Mouse (Mus musculus) kidney, postnatal 25 days (tissue): ENCODE measurements around the gene Flvcr2.
A peak's percentile ranks its signal among the peaks of the same experiment; 100 is the strongest.

Experiments
- DNase-seq, 2 experiments: peaks; one replicate each; pipeline ENCODE4 v3.0.0; 2021; ENCODE audit warnings: mixed read lengths in 2 of 2

The Flvcr2 gene

GRCm38 (mm10) chr12:85736203-85736602 is 10.1 kb upstream of the Flvcr2 start:
- peak; percentile 70 to 72 for DNase-seq

GRCm38 (mm10) chr12:85736960-85737359 is 9.4 kb upstream of the Flvcr2 start:
- DNase-seq: no peak

- no peak for DNase-seq
Measured at GRCm38 (mm10) chr12:85746696-85747219, 419 bp downstream of the Flvcr2 start.

GRCm38 (mm10) chr12:85747343-85747742 is 1.0 kb downstream of the Flvcr2 start:
- peak in 1 of 2 experiments; percentile 51 for DNase-seq

GRCm38 (mm10) chr12:85749861-85750260 is 3.5 kb downstream of the Flvcr2 start:
- DNase-seq: peak; percentile 66 to 83

- peak; percentile 25 to 43 for DNase-seq
Measured at GRCm38 (mm10) chr12:85752116-85752515, 5.8 kb downstream of the Flvcr2 start.

- DNase-seq: no peak
Measured at GRCm38 (mm10) chr12:85753223-85753622, 6.9 kb downstream of the Flvcr2 start.

- DNase-seq: peak in 1 of 2 experiments; percentile 29
Measured at GRCm38 (mm10) chr12:85754611-85755265, 8.4 kb downstream of the Flvcr2 start.

GRCm38 (mm10) chr12:85756455-85756854 is 10.1 kb downstream of the Flvcr2 start:
- DNase-seq: peak in 1 of 2 experiments; percentile 30

GRCm38 (mm10) chr12:85757074-85757473 is 10.7 kb downstream of the Flvcr2 start:
- DNase-seq: peak in 1 of 2 experiments; percentile 37

- peak; percentile 55 to 81 for DNase-seq
Measured at GRCm38 (mm10) chr12:85758741-85759140, 12.4 kb downstream of the Flvcr2 start.

GRCm38 (mm10) chr12:85761471-85761870 is 15.1 kb downstream of the Flvcr2 start:
- peak; percentile 13 to 48 for DNase-seq

GRCm38 (mm10) chr12:85764686-85765085 is 18.3 kb downstream of the Flvcr2 start:
- DNase-seq: no peak

GRCm38 (mm10) chr12:85766287-85766686 is 19.9 kb downstream of the Flvcr2 start:
- DNase-seq: no peak

GRCm38 (mm10) chr12:85767750-85768149 is 21.4 kb downstream of the Flvcr2 start:
- DNase-seq: peak in 1 of 2 experiments; percentile 32

- DNase-seq: peak in 1 of 2 experiments; percentile 40
Measured at GRCm38 (mm10) chr12:85771356-85771755, 25.0 kb downstream of the Flvcr2 start.

- no peak for DNase-seq
Measured at GRCm38 (mm10) chr12:85778962-85779361, 32.6 kb downstream of the Flvcr2 start.

GRCm38 (mm10) chr12:85779707-85780106 is 33.4 kb downstream of the Flvcr2 start:
- DNase-seq: no peak

GRCm38 (mm10) chr12:85781606-85782005 is 35.3 kb downstream of the Flvcr2 start:
- DNase-seq: no peak

- peak; percentile 47 to 76 for DNase-seq
Measured at GRCm38 (mm10) chr12:85784916-85785815, 38.8 kb downstream of the Flvcr2 start.

GRCm38 (mm10) chr12:85792158-85792557 is 45.8 kb downstream of the Flvcr2 start:
- no peak for DNase-seq

GRCm38 (mm10) chr12:85792821-85793346 is 46.5 kb downstream of the Flvcr2 start:
- DNase-seq: peak; percentile 45 to 46

GRCm38 (mm10) chr12:85794094-85794493 is 47.8 kb downstream of the Flvcr2 start:
- no peak for DNase-seq
